Mouse (Mus musculus) midbrain, postnatal 0 days (tissue): Measurements from ENCODE around the gene Minos1. TPM values are rescaled to one million over a fixed set of nuclear protein-coding genes. Genes with fewer than 3 reads are reported as not detected.

Experiments used
- ATAC-seq: fragments of 200-750 bp; cut with Nextera tagmentation; 2 replicates; pipeline ENCODE4 v1.8.0; 2017; ENCODE audit warnings: moderate number of reproducible peaks, mild to moderate bottlenecking, moderate TSS enrichment, moderate library complexity; ENCODE audit not compliant: low FRiP score
- DNase-seq: peaks from one replicate; pipeline ENCODE4 v3.0.0-alpha.2; 2015; ENCODE audit warnings: low spot score
- H3K27ac ChIP-seq: fragments of 300-500 bp; sonication (generic); 2 replicates; pipeline ENCODE4 v1.5.1; 2014; ENCODE audit warnings: low read depth, mild to moderate bottlenecking, low read length, mixed read lengths
- H3K27me3 ChIP-seq: fragments of 300-500 bp; sonication (generic); 2 replicates; pipeline ENCODE4 v1.6.1; 2014; ENCODE audit warnings: low read length, control low read depth, mixed read lengths; ENCODE audit not compliant: insufficient read depth
- H3K36me3 ChIP-seq: fragments of 300-500 bp; sonication (generic); 2 replicates; pipeline ENCODE4 v1.6.1; 2014; ENCODE audit warnings: low read length, control low read depth, mixed read lengths; ENCODE audit not compliant: insufficient read depth
- H3K4me1 ChIP-seq: fragments of 300-500 bp; sonication (generic); 2 replicates; pipeline ENCODE4 v1.6.1; 2014; ENCODE audit warnings: mild to moderate bottlenecking, control low read depth, antibody characterized with exemption, low read length, mixed read lengths; ENCODE audit not compliant: insufficient read depth
- H3K4me2 ChIP-seq: fragments of 300-500 bp; sonication (generic); 2 replicates; pipeline ENCODE4 v1.6.1; 2014; ENCODE audit warnings: low read depth, mild to moderate bottlenecking, low read length, mixed read lengths; ENCODE audit not compliant: poor library complexity, severe bottlenecking
- H3K4me3 ChIP-seq: fragments of 300-500 bp; sonication (generic); 2 replicates; pipeline ENCODE4 v1.5.1; 2014; ENCODE audit warnings: low read depth, mild to moderate bottlenecking, low read length, moderate library complexity
- H3K9ac ChIP-seq: fragments of 300-500 bp; sonication (generic); replicated peaks from 2 replicates; pipeline ENCODE4 v1.6.1; 2014; ENCODE audit warnings: mild to moderate bottlenecking, low read length, moderate library complexity, mixed read lengths; ENCODE audit not compliant: poor library complexity, severe bottlenecking
- H3K9me3 ChIP-seq: fragments of 300-500 bp; sonication (generic); 2 replicates; pipeline ENCODE4 v1.6.1; 2016; ENCODE audit warnings: low read length, control low read depth
- CTCF ChIP-seq: IDR thresholded peaks from 2 replicates; pipeline ENCODE4 v1.5.1; 2016; ENCODE audit warnings: antibody characterized with exemption, mild to moderate bottlenecking
- WGBS: fragments of 180-500 bp; shearing (Covaris S2); extraction: QIAGEN DNeasy Blood & Tissue Kit; methylation state at CpG from one replicate; pipeline ENCODE4 v1.1.7; 2014; 5-methylcytosine and 5-hydroxymethylcytosine counted together
- polyA plus RNA-seq: library from polyadenylated mRNA; unstranded; fragments of >200 nt; fragmentation: Nextera tagmentation; extraction: Ambion mirVana; gene quantifications from 2 replicates; pipeline ENCODE4 v1.2.1, GENCODE M21; 2015
- total RNA-seq: library from RNA; depleted of rRNA; stranded (reverse); fragments of >200 nt; gene quantifications from 2 replicates; pipeline ENCODE4 v1.2.3, GENCODE M21; 2014

Minos1 gene
- total and polyA plus RNA-seq, 2 experiments from 2014 or later, result 21.9 to 397 TPM

GRCm38 (mm10) chr4:139116356-139117063 is 14.4 kb downstream of the Minos1 start:
- Histone ChIP-seq H3K9me3 (no peaks in the 10 kb centered on the region), H3K4me2 (no peak overlapping the region), H3K27me3 (no peaks in the 10 kb centered on the region), H3K36me3 (no peaks in the 10 kb centered on the region), H3K4me3 (no peak overlapping the region), H3K9ac (no peak overlapping the region), H3K27ac (no peak overlapping the region), H3K4me1 (no peaks in the 10 kb centered on the region)
- 88% methylated on average over 3 of the region's 3 CpGs for WGBS
- peak; percentile 49 for DNase-seq
- TF ChIP-seq CTCF, result no peak
- ATAC-seq, result no peak

GRCm38 (mm10) chr4:139115721-139116120 is 15.2 kb downstream of the Minos1 start:
- H3K4me3 ChIP-seq, result no peak overlapping the region
- no peak overlapping the region for H3K27ac ChIP-seq
- WGBS, result 83% methylated on average over 5 of the region's 5 CpGs
- H3K27me3 ChIP-seq, result no peaks in the 10 kb centered on the region
- no peak for DNase-seq
- no peak for ATAC-seq
- peak; percentile 61 for TF ChIP-seq CTCF
- H3K36me3 ChIP-seq, result no peaks in the 10 kb centered on the region
- no peaks in the 10 kb centered on the region for H3K4me1 ChIP-seq
- no peaks in the 10 kb centered on the region for H3K9me3 ChIP-seq
- no peak overlapping the region for H3K4me2 ChIP-seq
- no peak overlapping the region for H3K9ac ChIP-seq

DNA sequence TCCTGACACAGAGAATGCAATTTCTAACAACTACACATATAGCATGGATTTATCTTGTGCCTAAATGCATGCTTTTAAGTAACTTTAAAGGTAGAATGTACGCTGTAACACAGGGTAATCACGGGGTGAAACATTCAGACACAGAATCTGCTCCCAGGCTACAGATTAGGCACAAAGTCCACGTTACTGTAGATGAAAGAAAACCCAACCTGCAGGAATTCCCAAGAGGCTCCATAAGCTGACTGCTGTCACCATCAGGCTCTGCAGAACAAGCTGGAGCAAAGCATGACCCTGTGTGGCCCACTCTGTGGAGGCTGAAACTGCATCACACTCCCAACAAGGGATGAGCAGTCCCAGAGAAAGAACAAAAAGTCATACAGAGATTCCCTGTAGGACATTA is 18.4 kb downstream of the Minos1 start:
- DNase-seq (no peak), ATAC-seq (no peak)
- no peaks in the 10 kb centered on the region for H3K27me3 ChIP-seq
- H3K4me3 ChIP-seq, result no peak overlapping the region
- H3K4me2 ChIP-seq, result no peak overlapping the region
- no peak for TF ChIP-seq CTCF
- H3K9ac ChIP-seq, result no peak overlapping the region
- H3K27ac ChIP-seq, result no peak overlapping the region
- H3K9me3 ChIP-seq, result no peaks in the 10 kb centered on the region
- H3K4me1 ChIP-seq, result no peaks in the 10 kb centered on the region; the same call in 1 of the 2 replicates
- WGBS, result 59% methylated on average over 3 of the region's 3 CpGs
- no peaks in the 10 kb centered on the region for H3K36me3 ChIP-seq

- 39% methylated on average over 3 of the region's 3 CpGs for WGBS
- DNase-seq (no peak), ATAC-seq (no peak)
- Histone ChIP-seq H3K9ac (no peak overlapping the region), H3K4me1 (no peaks in the 10 kb centered on the region; the same call in 1 of the 2 replicates), H3K36me3 (no peaks in the 10 kb centered on the region), H3K27me3 (no peaks in the 10 kb centered on the region), H3K27ac (0 out of 2 replicates have a peak overlapping the region, but pooled peaks have one; percentile 1), H3K4me2 (no peak overlapping the region), H3K9me3 (no peaks in the 10 kb centered on the region), H3K4me3 (no peak overlapping the region)
- TF ChIP-seq CTCF, result no peak
Observed at GRCm38 (mm10) chr4:139111421-139111820, 19.5 kb downstream of the Minos1 start.

GRCm38 (mm10) chr4:139110858-139111257 is 20.1 kb downstream of the Minos1 start:
- DNase-seq (no peak), ATAC-seq (no peak)
- Histone ChIP-seq H3K4me3 (no peak overlapping the region), H3K27ac (no peak overlapping the region), H3K36me3 (no peaks in the 10 kb centered on the region), H3K4me2 (no peak overlapping the region), H3K4me1 (no peaks in the 10 kb centered on the region; the same call in 1 of the 2 replicates), H3K27me3 (no peaks in the 10 kb centered on the region), H3K9me3 (no peaks in the 10 kb centered on the region), H3K9ac (no peak overlapping the region)
- no peak for TF ChIP-seq CTCF
- WGBS, result 73% methylated on average over 3 of the region's 3 CpGs

DNA sequence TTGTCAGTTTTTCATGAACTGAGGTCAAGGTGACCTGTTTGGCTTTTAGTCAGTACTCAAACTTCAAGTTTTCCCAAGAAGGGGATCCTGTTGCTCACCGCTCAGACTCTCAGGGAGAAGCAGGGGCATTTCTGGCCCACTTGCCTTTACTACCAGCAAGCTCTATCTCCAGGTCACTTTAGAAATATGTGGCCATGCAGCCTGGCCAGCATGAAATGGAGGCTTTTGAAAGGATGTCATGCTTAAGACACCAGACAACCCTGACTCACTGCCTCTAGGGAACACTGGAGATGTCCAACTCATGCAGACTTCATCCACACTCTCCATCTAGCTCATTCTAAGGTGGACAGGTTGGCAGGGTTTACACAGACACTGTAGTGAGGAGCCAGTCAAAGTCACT is 25.5 kb downstream of the Minos1 start:
- H3K4me2 ChIP-seq, result no peak overlapping the region
- no peak overlapping the region for H3K4me3 ChIP-seq
- no peaks in the 10 kb centered on the region for H3K27me3 ChIP-seq
- no peak overlapping the region; the same call in 1 of the 2 replicates for H3K9ac ChIP-seq
- no peak for DNase-seq
- TF ChIP-seq CTCF, result no peak
- H3K9me3 ChIP-seq, result no peaks in the 10 kb centered on the region
- no peak overlapping the region for H3K27ac ChIP-seq
- 91% methylated on average over 1 of the region's 1 CpGs for WGBS
- peaks cover 29% of the 10 kb centered on the region for H3K36me3 ChIP-seq
- no peak for ATAC-seq
- no peaks in the 10 kb centered on the region; the same call in 1 of the 2 replicates for H3K4me1 ChIP-seq
